Mouse (Mus musculus) MEL (cell line): ENCODE results near the gene Cabp4. TPM values are rescaled to one million over a fixed set of nuclear protein-coding genes. Genes with fewer than 3 reads are reported as not detected.
A peak's percentile ranks its signal among the peaks of the same experiment; 100 is the strongest.

Experiments used
- DNase-seq: peaks from one replicate; pipeline ENCODE4 v3.0.0; 2011; ENCODE audit warnings: low read depth, low spot score
- H3K27ac ChIP-seq: 2 replicates; pipeline ENCODE4 v1.5.1; 2012; ENCODE audit warnings: low read depth, mild to moderate bottlenecking, control low read depth, low read length, moderate library complexity; ENCODE audit not compliant: control insufficient read depth
- H3K27me3 ChIP-seq, 2 experiments: fragments of 150-350 bp in 1 of 2; sonication (generic) in 1 of 2; 2 replicates each; pipeline ENCODE4 v1.6.1; 2012; ENCODE audit warnings: low read length in 2 of 2, mild to moderate bottlenecking in 2 of 2, improper control_type of control experiment in 1 of 2, moderate library complexity in 1 of 2; ENCODE audit not compliant: insufficient read depth in 2 of 2, control insufficient read depth in 1 of 2
- H3K36me3 ChIP-seq, 2 experiments: 2 replicates each; pipeline ENCODE4 v1.6.1; 2012 to 2014; ENCODE audit warnings: low read length in 2 of 2, improper control_type of control experiment in 1 of 2, inconsistent platforms in 1 of 2, mild to moderate bottlenecking in 1 of 2; ENCODE audit not compliant: insufficient read depth in 2 of 2, control insufficient read depth in 1 of 2
- H3K4me1 ChIP-seq, 2 experiments: fragments of 150-350 bp in 1 of 2; sonication (generic) in 1 of 2; 2 replicates each; pipeline ENCODE4 v1.6.1; 2012; ENCODE audit warnings: low read length in 2 of 2, improper control_type of control experiment in 1 of 2, mild to moderate bottlenecking in 1 of 2; ENCODE audit not compliant: insufficient read depth in 2 of 2, control insufficient read depth in 1 of 2
- H3K4me3 ChIP-seq, 2 experiments: fragments of 150-350 bp in 1 of 2; sonication (generic) in 1 of 2; 2 replicates each; pipeline ENCODE4 v1.5.1; 2012; ENCODE audit warnings: low read depth in 2 of 2, low read length in 2 of 2, mild to moderate bottlenecking in 2 of 2, moderate library complexity in 2 of 2, control low read depth in 1 of 2, improper control_type of control experiment in 1 of 2; ENCODE audit not compliant: control insufficient read depth in 1 of 2, insufficient read depth in 1 of 2
- H3K79me2 ChIP-seq: 2 replicates; pipeline ENCODE4 v1.6.1; 2012; ENCODE audit warnings: mild to moderate bottlenecking, low read length, moderate library complexity; ENCODE audit not compliant: control insufficient read depth, poor library complexity, insufficient read depth
- H3K9ac ChIP-seq: 2 replicates; pipeline ENCODE4 v1.6.1; 2012; ENCODE audit warnings: low read depth, mild to moderate bottlenecking, control low read depth, low read length, moderate library complexity; ENCODE audit not compliant: control insufficient read depth, poor library complexity, severe bottlenecking
- H3K9me3 ChIP-seq: fragments of 150-350 bp; sonication (generic); replicated peaks from 2 replicates; pipeline ENCODE4 v1.6.1; 2012; ENCODE audit warnings: mild to moderate bottlenecking, low read length, improper control_type of control experiment, moderate library complexity; ENCODE audit not compliant: insufficient read depth
- CHD1 ChIP-seq: IDR thresholded peaks from 2 replicates; pipeline ENCODE4 v1.6.1; 2012; ENCODE audit warnings: low read depth, mild to moderate bottlenecking, inconsistent platforms, low read length, improper control_type of control experiment
- E2F4 ChIP-seq: IDR thresholded peaks from 2 replicates; pipeline ENCODE4 v1.6.1; 2011; ENCODE audit warnings: low read depth, low read length, improper control_type of control experiment, borderline replicate concordance
- ELF1 ChIP-seq: IDR thresholded peaks from 2 replicates; pipeline ENCODE4 v1.6.1; 2014; ENCODE audit warnings: low read depth, mild to moderate bottlenecking, inconsistent platforms, low read length, improper control_type of control experiment, moderate library complexity
- HCFC1 ChIP-seq: IDR thresholded peaks from 2 replicates; pipeline ENCODE4 v1.6.1; 2012; ENCODE audit warnings: low read depth, mild to moderate bottlenecking, inconsistent platforms, low read length, improper control_type of control experiment, moderate library complexity
- JUND ChIP-seq: IDR thresholded peaks from 2 replicates; pipeline ENCODE4 v1.6.1; 2011; ENCODE audit warnings: low read depth, mild to moderate bottlenecking, improper control_type of control experiment, low read length
- KAT2A ChIP-seq: conservative IDR thresholded peaks from 2 replicates; pipeline ENCODE4 v1.6.1; 2012; ENCODE audit warnings: low read depth, low read length, improper control_type of control experiment, inconsistent platforms
- MAFK ChIP-seq: IDR thresholded peaks from 2 replicates; pipeline ENCODE4 v1.6.1; 2011; ENCODE audit warnings: low read depth, mild to moderate bottlenecking, low read length, improper control_type of control experiment, borderline replicate concordance
- MAX ChIP-seq: IDR thresholded peaks from 2 replicates; pipeline ENCODE4 v1.6.1; 2011; ENCODE audit warnings: low read length, improper control_type of control experiment
- MXI1 ChIP-seq: IDR thresholded peaks from 2 replicates; pipeline ENCODE4 v1.6.1; 2011; ENCODE audit warnings: mild to moderate bottlenecking, low read depth, low read length, improper control_type of control experiment
- MYB ChIP-seq: IDR thresholded peaks from 2 replicates; pipeline ENCODE4 v1.6.1; 2011; ENCODE audit warnings: mild to moderate bottlenecking, low read depth, low read length, improper control_type of control experiment
- MYC ChIP-seq: IDR thresholded peaks from 2 replicates; pipeline ENCODE4 v1.6.1; 2011; ENCODE audit warnings: low read depth, mild to moderate bottlenecking, low read length, improper control_type of control experiment, moderate library complexity
- NRF1 ChIP-seq: IDR thresholded peaks from 2 replicates; pipeline ENCODE4 v1.6.1; 2014; ENCODE audit warnings: low read depth, mild to moderate bottlenecking, inconsistent platforms, low read length, improper control_type of control experiment, moderate library complexity; ENCODE audit not compliant: poor library complexity, insufficient read depth, severe bottlenecking
- POLR2A ChIP-seq, 2 experiments: IDR thresholded peaks; 2 replicates each; pipeline ENCODE4 v1.6.1; 2011 to 2012; ENCODE audit warnings: low read length in 2 of 2, mild to moderate bottlenecking in 2 of 2, control low read depth in 1 of 2, improper control_type of control experiment in 1 of 2, low read depth in 1 of 2, moderate library complexity in 1 of 2; ENCODE audit not compliant: control insufficient read depth in 1 of 2, insufficient read depth in 1 of 2, poor library complexity in 1 of 2
- RCOR1 ChIP-seq: IDR thresholded peaks from 2 replicates; pipeline ENCODE4 v1.6.1; 2012; ENCODE audit warnings: low read depth, mild to moderate bottlenecking, inconsistent platforms, low read length, improper control_type of control experiment
- SIN3A ChIP-seq: IDR thresholded peaks from 2 replicates; pipeline ENCODE4 v1.6.1; 2012; ENCODE audit warnings: low read length, improper control_type of control experiment, inconsistent platforms
- TBP ChIP-seq: IDR thresholded peaks from 2 replicates; pipeline ENCODE4 v1.8.0; 2011; ENCODE audit warnings: low read depth, low read length, improper control_type of control experiment
- UBTF ChIP-seq: IDR thresholded peaks from 2 replicates; pipeline ENCODE4 v1.6.1; 2012; ENCODE audit warnings: low read depth, mild to moderate bottlenecking, inconsistent platforms, low read length, improper control_type of control experiment, moderate library complexity, borderline replicate concordance; ENCODE audit not compliant: insufficient read depth
- USF1 ChIP-seq: IDR thresholded peaks from 2 replicates; pipeline ENCODE4 v1.6.1; 2014; ENCODE audit warnings: low read depth, mild to moderate bottlenecking, inconsistent platforms, low read length, improper control_type of control experiment, moderate library complexity
- USF2 ChIP-seq, 2 experiments: IDR thresholded peaks; 2 replicates each; pipeline ENCODE4 v1.6.1; 2011 to 2012; ENCODE audit warnings: improper control_type of control experiment in 2 of 2, low read length in 2 of 2, borderline replicate concordance in 1 of 2, inconsistent platforms in 1 of 2, low read depth in 1 of 2, mild to moderate bottlenecking in 1 of 2; ENCODE audit not compliant: insufficient read depth in 1 of 2
- ZC3H11A ChIP-seq: IDR thresholded peaks from 2 replicates; pipeline ENCODE4 v1.6.1; 2012; ENCODE audit warnings: low read depth, mild to moderate bottlenecking, inconsistent platforms, low read length, improper control_type of control experiment
- ZKSCAN1 ChIP-seq: IDR thresholded peaks from 2 replicates; pipeline ENCODE4 v1.6.1; 2012; ENCODE audit warnings: low read depth, mild to moderate bottlenecking, inconsistent platforms, low read length, improper control_type of control experiment, moderate library complexity
- ZMIZ1 ChIP-seq: IDR thresholded peaks from 2 replicates; pipeline ENCODE4 v1.6.1; 2012; ENCODE audit warnings: low read depth, mild to moderate bottlenecking, inconsistent platforms, low read length, improper control_type of control experiment, moderate library complexity
- polyA plus RNA-seq, 2 experiments: library from polyadenylated mRNA; stranded (reverse) in 1 of 2; unstranded in 1 of 2; fragments of >175 nt in 1 of 2; fragments of >200 nt in 1 of 2; gene quantifications; 2 replicates each; pipeline versions ENCODE4 v1.2.1 to v1.2.4; 2012; ENCODE audit warnings: low replicate concordance in 2 of 2, low read depth in 1 of 2; ENCODE audit not compliant: insufficient read length in 2 of 2, insufficient read depth in 1 of 2, missing spikeins in 1 of 2
- total RNA-seq: library from RNA; depleted of rRNA; stranded (reverse); fragments of 300-350 nt; gene quantifications from 2 replicates; pipeline ENCODE4 v1.2.3, GENCODE M21; 2012

Gene Cabp4
- total and polyA plus RNA-seq, 3 experiments = 0.08 to 0.24 TPM; not detected in 1

GRCm38 (mm10) chr19:4114551-4114950, 29.3 kb downstream of the Cabp4 start:
- peaks cover 2% of the 10 kb centered on the region; the same call in 1 of the 2 replicates for H3K79me2 ChIP-seq
- H3K27me3 ChIP-seq = no peaks in the 10 kb centered on the region
- no peak overlapping the region for H3K9ac ChIP-seq
- peaks cover 13 to 20% of the 10 kb centered on the region in 2 experiments for H3K4me1 ChIP-seq
- peaks cover 2 to 17% of the 10 kb centered on the region in 2 experiments; a peak in 3 of 4 replicates for H3K36me3 ChIP-seq
- no peaks in the 10 kb centered on the region for H3K9me3 ChIP-seq
- H3K4me3 ChIP-seq = no peak overlapping the region
- TF ChIP-seq ZKSCAN1 (no peak), JUND (no peak), E2F4 (no peak), MYB (no peak), KAT2A (no peak)
- H3K27ac ChIP-seq = no peak overlapping the region
- DNase-seq = no peak

GRCm38 (mm10) chr19:4113806-4114230, 30.0 kb downstream of the Cabp4 start:
- H3K4me1 ChIP-seq = peaks cover 13 to 20% of the 10 kb centered on the region in 2 experiments
- H3K27me3 ChIP-seq = no peaks in the 10 kb centered on the region
- H3K27ac ChIP-seq = peak overlapping the region; percentile 88
- TF ChIP-seq MAX (0 out of 2 replicates have a peak, but pooled peaks have one; percentile 20), MXI1 (peak; percentile 61; the same call in 1 of the 2 replicates), USF2 (IDR thresholded peaks at IDR 0.05; ENCODE audit: borderline replicate concordance in 1 of 2, insufficient read depth in 1 of 2, low read depth in 1 of 2, low read length in 2 of 2) (0 out of 4 replicates have a peak, but pooled peaks of 1 of the 2 experiments have one; percentile 21), TBP (no peak), NRF1 (no peak), USF1 (peak; percentile 82), ZKSCAN1 (no peak), POLR2A (IDR thresholded peaks at IDR 0.05; ENCODE audit: control insufficient read depth in 1 of 2, insufficient read depth in 1 of 2, low read depth in 1 of 2, low read length in 2 of 2, poor library complexity in 1 of 2) (0 out of 4 replicates have a peak, but pooled peaks of 1 of the 2 experiments have one; percentile 11), HCFC1 (0 out of 2 replicates have a peak, but pooled peaks have one; percentile 9)
- peaks cover 2 to 16% of the 10 kb centered on the region in 2 experiments; a peak in 3 of 4 replicates for H3K36me3 ChIP-seq
- peaks cover 2% of the 10 kb centered on the region; the same call in 1 of the 2 replicates for H3K79me2 ChIP-seq
- H3K9ac ChIP-seq = peak overlapping the region; percentile 66
- no peak for DNase-seq
- H3K9me3 ChIP-seq = no peaks in the 10 kb centered on the region
- peak overlapping the region; percentile 34 to 54 for H3K4me3 ChIP-seq

GRCm38 (mm10) chr19:4113186-4113805, 30.5 kb downstream of the Cabp4 start:
- peak; percentile 95 for DNase-seq
- Histone ChIP-seq H3K9ac (peak overlapping the region; percentile 66), H3K79me2 (peaks cover 2% of the 10 kb centered on the region; the same call in 1 of the 2 replicates), H3K36me3 (peaks cover 2 to 16% of the 10 kb centered on the region in 2 experiments; a peak in 3 of 4 replicates), H3K27ac (peak overlapping the region; percentile 88), H3K27me3 (no peaks in the 10 kb centered on the region), H3K9me3 (no peaks in the 10 kb centered on the region), H3K4me1 (peaks cover 13 to 20% of the 10 kb centered on the region in 2 experiments), H3K4me3 (peak overlapping the region; percentile 34 to 54)
- TF ChIP-seq MYC (0 out of 2 replicates have a peak, but pooled peaks have one; percentile 55), ZC3H11A (no peak), UBTF (no peak), POLR2A (IDR thresholded peaks at IDR 0.05; ENCODE audit: control insufficient read depth in 1 of 2, insufficient read depth in 1 of 2, low read depth in 1 of 2, low read length in 2 of 2, poor library complexity in 1 of 2) (peak; percentile 30 to 51; a peak in 1 of 4 replicates), SIN3A (peak; percentile 87), ZMIZ1 (peak; percentile 83; the same call in 1 of the 2 replicates), CHD1 (no peak), JUND (peak; percentile 63; the same call in 1 of the 2 replicates), NRF1 (no peak), MYB (peak; percentile 38; the same call in 1 of the 2 replicates), RCOR1 (peak; percentile 70; the same call in 1 of the 2 replicates), MAFK (peak; percentile 34; the same call in 1 of the 2 replicates), ELF1 (peak; percentile 25; the same call in 1 of the 2 replicates)
